Mouse (Mus musculus) midbrain, embryonic 13.5 days (tissue): Measurements from ENCODE around the gene R3hcc1l. TPM values are rescaled to one million over a fixed set of nuclear protein-coding genes. Genes with fewer than 3 reads are reported as not detected.

Experiments
- ATAC-seq: fragments of 200-750 bp; cut with Nextera tagmentation; 2 replicates; pipeline ENCODE4 v1.8.0; 2017; ENCODE audit warnings: mild to moderate bottlenecking, moderate TSS enrichment, moderate library complexity
- H3K27ac ChIP-seq: fragments of 300-500 bp; sonication (generic); 2 replicates; pipeline ENCODE4 v1.5.1; 2015; ENCODE audit warnings: inconsistent platforms, mild to moderate bottlenecking, moderate library complexity
- H3K27me3 ChIP-seq: fragments of 300-500 bp; sonication (generic); 2 replicates; pipeline ENCODE4 v1.6.1; 2015; ENCODE audit warnings: mild to moderate bottlenecking, inconsistent platforms
- H3K36me3 ChIP-seq: fragments of 300-500 bp; sonication (generic); 2 replicates; pipeline ENCODE4 v1.6.1; 2015; ENCODE audit warnings: mild to moderate bottlenecking, inconsistent platforms
- H3K4me1 ChIP-seq: fragments of 300-500 bp; sonication (generic); replicated peaks from 2 replicates; pipeline ENCODE4 v1.6.1; 2015; ENCODE audit warnings: inconsistent platforms
- H3K4me2 ChIP-seq: fragments of 300-500 bp; sonication (generic); replicated peaks from 2 replicates; pipeline ENCODE4 v1.6.1; 2015; ENCODE audit warnings: moderate library complexity, mild to moderate bottlenecking, inconsistent platforms
- H3K4me3 ChIP-seq: fragments of 300-500 bp; sonication (generic); replicated peaks from 2 replicates; pipeline ENCODE4 v1.5.1; 2015; ENCODE audit warnings: mild to moderate bottlenecking, inconsistent platforms
- H3K9ac ChIP-seq: fragments of 300-500 bp; sonication (generic); replicated peaks from 2 replicates; pipeline ENCODE4 v1.6.1; 2015; ENCODE audit warnings: mild to moderate bottlenecking, inconsistent platforms
- H3K9me3 ChIP-seq: fragments of 300-500 bp; sonication (generic); 2 replicates; pipeline ENCODE4 v1.6.1; 2016; ENCODE audit warnings: mild to moderate bottlenecking, inconsistent platforms
- WGBS: fragments of 180-500 bp; shearing (Covaris S2); methylation state at CpG from one replicate; pipeline ENCODE4 v1.1.7; 2015; 5-methylcytosine and 5-hydroxymethylcytosine counted together
- polyA plus RNA-seq: library from polyadenylated mRNA; unstranded; fragments of >200 nt; fragmentation: Nextera tagmentation; extraction: Ambion mirVana; gene quantifications from 2 replicates; pipeline ENCODE4 v1.2.1, GENCODE M21; 2015

The R3hcc1l gene
- polyA plus RNA-seq, 1 experiment from 2014 or later: 15.7 TPM

DNA sequence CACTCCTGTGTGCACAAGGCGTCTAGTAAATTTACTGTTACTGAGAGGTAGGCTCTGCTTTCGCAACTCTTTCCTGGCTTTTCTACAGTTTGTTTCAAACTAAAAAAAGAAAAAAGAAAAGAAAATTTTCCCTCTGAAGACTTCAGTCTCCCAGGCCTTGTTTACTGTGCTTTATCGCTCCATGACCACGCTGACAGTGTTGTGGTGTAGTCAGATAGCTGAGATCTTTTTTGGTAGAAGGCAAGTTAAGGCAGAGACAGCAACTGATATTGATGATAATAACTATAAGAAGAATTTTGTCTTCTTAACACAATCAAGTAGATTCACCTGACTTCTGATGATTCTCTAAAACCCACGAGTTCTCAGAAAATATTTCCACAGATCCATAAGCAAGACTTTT is 65.1 kb downstream of the R3hcc1l start:
- Histone ChIP-seq H3K4me1 (0 out of 2 replicates have a peak, but pooled peaks cover 2% of the 10 kb centered on the region), H3K9ac (no peak overlapping the region), H3K4me2 (no peak overlapping the region), H3K9me3 (no peaks in the 10 kb centered on the region), H3K4me3 (no peak overlapping the region), H3K27ac (no peak overlapping the region), H3K36me3 (peaks cover 16% of the 10 kb centered on the region; the same call in 1 of the 2 replicates), H3K27me3 (no peaks in the 10 kb centered on the region)
- 95% methylated on average over 5 of the region's 5 CpGs for WGBS
- no peak for ATAC-seq

DNA sequence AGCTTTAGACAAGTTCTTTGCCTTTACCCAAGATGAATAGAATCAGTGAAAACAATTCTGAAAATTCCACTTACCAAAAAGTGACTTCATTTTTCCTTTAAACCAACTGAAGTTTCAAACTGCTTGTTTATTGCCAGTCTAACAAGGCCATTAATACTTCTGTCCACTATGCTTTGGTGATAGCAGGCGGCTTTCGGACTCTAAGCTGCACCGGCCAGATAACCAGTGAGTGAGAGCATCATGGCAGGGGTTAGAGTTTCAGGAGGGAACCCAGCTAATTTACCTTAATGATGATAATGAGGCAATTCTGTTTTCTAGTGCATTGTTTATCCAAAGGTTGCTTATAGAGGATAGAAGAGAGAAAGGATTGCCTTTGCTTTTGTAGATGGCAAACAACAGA is 65.6 kb downstream of the R3hcc1l start:
- Histone ChIP-seq H3K9me3 (no peaks in the 10 kb centered on the region), H3K9ac (no peak overlapping the region), H3K4me3 (no peak overlapping the region), H3K36me3 (peaks cover 16% of the 10 kb centered on the region; the same call in 1 of the 2 replicates), H3K27ac (no peak overlapping the region), H3K4me2 (no peak overlapping the region), H3K27me3 (no peaks in the 10 kb centered on the region), H3K4me1 (0 out of 2 replicates have a peak, but pooled peaks cover 2% of the 10 kb centered on the region)
- no peak for ATAC-seq
- 93% methylated on average over 3 of the region's 3 CpGs for WGBS

DNA sequence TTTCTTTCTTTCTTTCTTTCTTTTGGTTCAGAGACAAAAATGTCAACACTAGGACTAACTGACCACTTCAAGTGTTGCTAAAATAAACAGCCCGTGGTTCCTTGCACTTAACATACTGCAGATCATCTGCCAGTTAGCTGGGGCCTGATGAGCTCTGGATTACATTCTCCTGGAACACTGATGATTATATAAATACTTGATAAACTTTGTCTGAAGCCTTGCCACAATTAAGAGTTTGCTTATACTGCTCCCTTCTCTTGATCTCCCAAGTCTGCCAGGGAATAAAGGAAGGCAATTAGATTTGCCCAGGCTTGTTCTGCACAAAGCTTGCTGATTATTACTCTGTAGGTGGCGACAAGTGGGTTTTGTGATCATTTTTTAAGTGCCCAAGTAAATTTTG is 69.1 kb downstream of the R3hcc1l start:
- 72% methylated on average over 2 of the region's 2 CpGs for WGBS
- Histone ChIP-seq H3K27me3 (no peaks in the 10 kb centered on the region), H3K27ac (no peak overlapping the region), H3K9me3 (no peaks in the 10 kb centered on the region), H3K4me3 (no peak overlapping the region), H3K4me1 (no peaks in the 10 kb centered on the region), H3K36me3 (peaks cover 22% of the 10 kb centered on the region), H3K4me2 (no peak overlapping the region), H3K9ac (no peak overlapping the region)
- ATAC-seq: no peak

DNA sequence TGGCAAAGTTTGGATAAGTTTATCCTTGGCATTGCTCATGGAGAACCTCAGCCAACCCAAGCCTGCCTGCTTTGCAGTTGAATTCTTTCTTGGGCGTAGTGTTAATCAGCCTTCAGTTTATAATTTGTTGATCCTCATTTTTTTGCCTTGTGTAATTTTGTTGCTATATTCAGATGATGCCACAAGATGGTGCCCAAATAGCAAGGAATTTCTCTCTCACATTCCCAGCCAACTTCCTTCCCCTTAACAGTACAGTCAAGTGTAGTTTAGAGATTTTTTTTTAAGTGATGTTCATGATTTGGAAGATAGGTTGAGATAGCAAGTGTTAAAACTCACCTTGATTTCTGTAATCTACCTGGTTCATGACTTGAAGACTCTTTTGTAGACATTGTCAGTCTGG is 70.7 kb downstream of the R3hcc1l start:
- H3K4me2 ChIP-seq: no peak overlapping the region
- no peaks in the 10 kb centered on the region for H3K4me1 ChIP-seq
- no peak for ATAC-seq
- no peak overlapping the region for H3K9ac ChIP-seq
- no peaks in the 10 kb centered on the region for H3K9me3 ChIP-seq
- no peak overlapping the region for H3K27ac ChIP-seq
- H3K36me3 ChIP-seq: peaks cover 16% of the 10 kb centered on the region
- WGBS: 92% methylated on average over 1 of the region's 1 CpGs
- H3K4me3 ChIP-seq: no peak overlapping the region
- H3K27me3 ChIP-seq: no peaks in the 10 kb centered on the region

DNA sequence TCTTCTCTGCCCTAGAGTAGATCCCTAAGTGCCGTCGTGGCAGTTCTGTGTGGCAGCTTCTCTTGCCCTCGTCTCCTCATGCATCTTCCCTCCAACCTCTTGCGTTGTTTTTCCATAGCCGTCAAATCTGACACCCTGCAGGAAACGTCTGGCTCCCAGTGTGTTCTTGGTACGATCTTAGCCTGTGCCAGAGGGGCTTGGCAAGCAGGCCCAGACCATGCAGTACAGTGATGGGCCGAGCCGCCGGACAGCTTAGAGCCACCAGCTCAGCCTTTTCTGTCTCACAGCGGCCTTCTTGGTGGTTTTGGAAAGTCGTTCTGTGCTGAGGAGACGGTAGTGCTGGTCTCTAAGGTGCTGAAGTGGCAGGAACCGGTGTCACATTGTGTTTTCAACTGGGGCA is 73.0 kb downstream of the R3hcc1l start:
- H3K27ac ChIP-seq: no peak overlapping the region
- H3K4me1 ChIP-seq: no peaks in the 10 kb centered on the region
- peaks cover 13% of the 10 kb centered on the region for H3K36me3 ChIP-seq
- ATAC-seq: no peak
- H3K27me3 ChIP-seq: no peaks in the 10 kb centered on the region
- H3K4me2 ChIP-seq: no peak overlapping the region
- no peaks in the 10 kb centered on the region for H3K9me3 ChIP-seq
- 89% methylated on average over 14 of the region's 14 CpGs for WGBS
- H3K9ac ChIP-seq: no peak overlapping the region
- H3K4me3 ChIP-seq: no peak overlapping the region

DNA sequence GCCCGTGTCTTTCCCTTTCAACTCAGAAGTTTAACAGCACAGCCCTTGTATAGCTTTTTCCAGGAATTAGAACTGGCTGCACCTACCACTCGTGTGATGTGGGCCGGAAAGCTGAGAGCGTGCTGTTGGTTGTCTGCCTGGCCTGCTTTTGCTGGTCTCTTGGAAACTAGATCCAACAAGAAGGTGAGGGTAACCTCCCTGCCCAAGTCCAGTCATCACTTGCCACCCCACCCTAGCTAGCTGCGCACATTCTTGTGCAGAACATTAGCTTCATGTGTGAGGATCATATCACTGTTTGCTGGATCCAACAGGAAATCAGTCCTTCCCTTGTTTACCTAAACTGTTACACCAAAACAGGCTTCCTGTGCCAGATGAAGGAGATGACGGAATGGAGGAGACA is 74.9 kb downstream of the R3hcc1l start:
- Histone ChIP-seq H3K4me2 (no peak overlapping the region), H3K36me3 (peaks cover 13% of the 10 kb centered on the region), H3K9ac (no peak overlapping the region), H3K4me3 (no peak overlapping the region), H3K27ac (no peak overlapping the region), H3K4me1 (no peaks in the 10 kb centered on the region), H3K27me3 (no peaks in the 10 kb centered on the region), H3K9me3 (no peaks in the 10 kb centered on the region)
- no peak for ATAC-seq
- 94% methylated on average over 6 of the region's 6 CpGs for WGBS

DNA sequence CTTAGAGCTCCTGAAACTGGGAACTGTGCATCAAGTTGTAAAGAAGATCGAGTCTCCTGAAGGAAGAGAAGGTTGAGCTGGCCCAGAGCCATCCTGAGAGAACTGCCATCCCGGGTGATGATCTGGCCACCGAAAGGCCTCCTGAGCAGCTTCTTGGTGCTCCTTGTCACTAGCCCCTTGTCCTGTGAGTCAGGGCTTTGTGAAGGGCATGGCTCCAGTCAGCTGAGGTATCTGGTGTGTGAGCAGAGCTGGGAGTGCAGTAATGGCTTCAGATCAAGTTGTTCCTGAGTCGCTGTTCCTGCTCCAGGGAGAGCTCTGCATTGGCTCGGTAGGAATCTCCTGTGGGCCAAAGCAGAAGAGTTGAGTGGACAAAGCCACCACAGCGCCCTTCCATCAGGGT is 76.5 kb downstream of the R3hcc1l start:
- 93% methylated on average over 6 of the region's 6 CpGs for WGBS
- peaks cover 13% of the 10 kb centered on the region for H3K36me3 ChIP-seq
- no peak for ATAC-seq
- H3K27ac ChIP-seq: no peak overlapping the region
- no peaks in the 10 kb centered on the region for H3K27me3 ChIP-seq
- no peaks in the 10 kb centered on the region for H3K4me1 ChIP-seq
- H3K9me3 ChIP-seq: no peaks in the 10 kb centered on the region
- H3K4me2 ChIP-seq: no peak overlapping the region
- no peak overlapping the region for H3K4me3 ChIP-seq
- H3K9ac ChIP-seq: no peak overlapping the region

DNA sequence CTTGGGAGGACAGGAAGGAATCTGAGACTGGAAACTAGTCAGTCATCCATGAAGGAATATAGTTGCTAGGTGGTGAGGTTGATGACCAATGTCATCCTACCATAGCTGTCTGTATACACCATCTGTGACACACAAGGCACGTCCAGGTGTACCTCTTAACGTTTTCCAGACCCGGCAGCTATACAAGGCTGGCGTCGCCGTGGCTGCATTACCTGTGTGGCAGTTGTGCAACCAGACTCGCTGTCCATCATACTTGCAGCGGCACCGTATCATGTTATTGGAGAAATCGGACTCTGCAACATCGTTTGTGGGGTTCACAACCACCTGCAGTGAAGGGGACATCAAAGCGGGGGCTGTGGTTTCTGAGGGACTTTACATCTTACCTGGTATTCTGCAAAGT is 78.7 kb downstream of the R3hcc1l start:
- no peak overlapping the region for H3K27ac ChIP-seq
- peaks cover 6% of the 10 kb centered on the region; the same call in 1 of the 2 replicates for H3K4me1 ChIP-seq
- no peak for ATAC-seq
- H3K4me3 ChIP-seq: no peak overlapping the region
- H3K9me3 ChIP-seq: no peaks in the 10 kb centered on the region
- no peak overlapping the region for H3K9ac ChIP-seq
- H3K27me3 ChIP-seq: no peaks in the 10 kb centered on the region
- H3K4me2 ChIP-seq: no peak overlapping the region
- 0 out of 2 replicates have a peak, but pooled peaks cover 5% of the 10 kb centered on the region for H3K36me3 ChIP-seq
- WGBS: 97% methylated on average over 12 of the region's 12 CpGs

DNA sequence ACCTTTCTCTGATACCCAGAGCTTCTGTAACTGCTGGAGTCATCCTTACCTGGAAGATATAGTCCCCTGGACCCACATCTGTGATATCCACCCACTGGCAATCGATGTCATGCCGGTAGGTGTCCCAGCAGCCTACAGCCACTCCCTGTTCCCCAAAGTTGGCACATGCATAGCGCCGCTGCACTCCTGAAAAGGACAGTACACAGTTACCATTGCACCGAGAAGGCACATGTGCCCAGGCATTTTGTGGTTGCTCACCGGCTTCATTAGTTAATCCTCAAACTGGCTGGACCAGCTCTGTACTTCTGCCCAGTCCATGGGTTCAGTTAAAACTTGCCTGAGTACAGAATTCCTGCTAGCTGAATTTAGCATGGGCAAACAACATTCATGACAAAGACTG is 79.3 kb downstream of the R3hcc1l start:
- Histone ChIP-seq H3K9me3 (no peaks in the 10 kb centered on the region), H3K36me3 (0 out of 2 replicates have a peak, but pooled peaks cover 5% of the 10 kb centered on the region), H3K9ac (no peak overlapping the region), H3K27me3 (no peaks in the 10 kb centered on the region), H3K4me1 (peaks cover 6% of the 10 kb centered on the region; the same call in 1 of the 2 replicates), H3K4me3 (no peak overlapping the region), H3K27ac (no peak overlapping the region), H3K4me2 (no peak overlapping the region)
- ATAC-seq: no peak
- 96% methylated on average over 6 of the region's 6 CpGs for WGBS

DNA sequence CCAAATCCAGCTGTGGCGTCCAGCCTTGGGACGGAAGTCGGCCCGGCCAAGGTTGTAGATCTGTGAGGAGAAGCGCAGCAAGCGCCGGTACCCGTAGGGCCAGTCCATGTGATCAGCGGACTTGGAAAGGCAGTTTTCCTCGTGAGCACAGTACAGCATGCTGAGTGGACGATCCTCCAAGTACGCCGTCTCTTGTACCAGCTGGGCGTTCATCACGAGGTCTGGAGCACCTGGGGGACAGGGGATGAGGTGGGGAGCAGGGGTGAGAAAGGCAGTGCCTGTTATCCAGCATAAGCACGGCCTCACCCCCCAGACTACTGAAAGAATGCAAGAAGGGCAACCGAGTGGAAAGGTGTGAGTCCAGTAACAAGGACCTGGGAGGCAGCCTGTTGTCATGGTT is 81.3 kb downstream of the R3hcc1l start:
- WGBS: 86% methylated on average over 17 of the region's 17 CpGs
- H3K9ac ChIP-seq: no peak overlapping the region
- H3K36me3 ChIP-seq: no peaks in the 10 kb centered on the region
- H3K4me2 ChIP-seq: no peak overlapping the region
- H3K4me3 ChIP-seq: no peak overlapping the region
- ATAC-seq: no peak
- no peaks in the 10 kb centered on the region for H3K9me3 ChIP-seq
- H3K27ac ChIP-seq: no peak overlapping the region
- H3K27me3 ChIP-seq: no peaks in the 10 kb centered on the region
- peaks cover 6% of the 10 kb centered on the region; the same call in 1 of the 2 replicates for H3K4me1 ChIP-seq

DNA sequence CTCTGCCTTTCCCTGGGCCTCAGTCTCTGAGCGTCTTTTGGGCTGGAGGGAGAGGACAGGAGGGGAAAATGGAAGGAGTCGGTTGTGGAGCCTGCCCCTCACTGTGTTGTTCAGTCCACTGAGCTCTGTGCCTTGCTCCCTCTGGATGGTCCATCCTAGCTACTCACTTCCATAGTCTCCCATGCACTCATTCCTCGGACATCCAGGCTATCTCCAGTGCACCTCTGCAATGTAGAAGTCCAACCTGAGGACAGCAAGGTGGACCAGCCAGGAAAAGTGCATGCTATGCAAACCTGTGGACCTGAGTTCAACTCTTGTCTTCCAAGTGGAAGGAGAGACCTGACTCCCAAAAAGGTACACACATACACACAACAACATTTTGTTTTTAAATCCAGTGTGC is 82.0 kb downstream of the R3hcc1l start:
- Histone ChIP-seq H3K4me3 (no peak overlapping the region), H3K27me3 (no peaks in the 10 kb centered on the region), H3K27ac (no peak overlapping the region), H3K9ac (no peak overlapping the region), H3K9me3 (no peaks in the 10 kb centered on the region), H3K36me3 (no peaks in the 10 kb centered on the region), H3K4me1 (peaks cover 6% of the 10 kb centered on the region; the same call in 1 of the 2 replicates), H3K4me2 (no peak overlapping the region)
- WGBS: 71% methylated on average over 3 of the region's 3 CpGs
- no peak for ATAC-seq

DNA sequence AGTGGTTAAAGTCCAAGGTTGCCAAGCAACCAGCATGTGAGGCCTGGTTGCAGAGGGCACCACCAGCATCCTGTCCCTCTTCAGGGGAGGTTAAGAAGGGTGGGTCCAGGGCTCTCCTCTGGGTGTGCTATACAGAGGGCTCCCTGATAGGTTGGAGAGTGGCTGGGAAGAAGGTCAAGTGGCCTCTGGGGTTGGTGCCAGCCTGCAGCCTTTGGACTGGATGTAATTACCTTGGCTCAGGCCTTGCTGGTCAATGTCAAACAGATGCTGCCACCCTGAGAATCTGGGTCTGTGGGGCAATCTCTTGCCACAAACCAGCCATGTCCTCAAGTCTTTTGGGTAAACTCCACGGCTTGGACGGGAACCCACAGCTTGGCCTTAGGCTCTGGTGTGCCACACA is 82.9 kb downstream of the R3hcc1l start:
- Histone ChIP-seq H3K9ac (no peak overlapping the region), H3K4me3 (no peak overlapping the region), H3K4me1 (peaks cover 6% of the 10 kb centered on the region; the same call in 1 of the 2 replicates), H3K27ac (no peak overlapping the region), H3K9me3 (no peaks in the 10 kb centered on the region), H3K36me3 (no peaks in the 10 kb centered on the region), H3K27me3 (no peaks in the 10 kb centered on the region), H3K4me2 (no peak overlapping the region)
- ATAC-seq: no peak
- 95% methylated on average over 2 of the region's 2 CpGs for WGBS

DNA sequence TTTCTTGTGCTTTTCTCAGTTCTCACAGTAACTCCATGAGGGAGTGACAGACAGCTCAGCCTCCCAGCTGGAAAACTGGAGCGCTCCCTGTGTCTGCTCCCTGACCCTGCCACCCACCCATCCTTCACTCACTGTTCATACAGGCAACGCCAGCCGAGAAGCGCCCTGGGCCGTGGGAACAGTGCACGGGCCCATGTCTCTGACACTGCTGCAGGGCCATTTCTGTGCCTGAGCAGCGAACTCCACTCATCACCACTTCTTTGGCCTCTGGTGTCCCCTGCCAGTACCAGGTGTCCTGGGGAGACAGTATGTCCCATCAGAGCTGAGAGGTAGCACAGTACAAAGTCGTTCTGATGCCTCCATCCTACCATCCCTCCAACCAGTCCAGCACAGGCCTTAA is 83.5 kb downstream of the R3hcc1l start:
- Histone ChIP-seq H3K9me3 (no peaks in the 10 kb centered on the region), H3K27me3 (no peaks in the 10 kb centered on the region), H3K4me1 (peaks cover 6% of the 10 kb centered on the region; the same call in 1 of the 2 replicates), H3K4me3 (no peak overlapping the region), H3K36me3 (no peaks in the 10 kb centered on the region), H3K27ac (no peak overlapping the region), H3K4me2 (no peak overlapping the region), H3K9ac (no peak overlapping the region)
- no peak for ATAC-seq
- WGBS: 77% methylated on average over 8 of the region's 8 CpGs
